ENCODE assay signal across 9 mouse cellular contexts in the genomic region with DNA sequence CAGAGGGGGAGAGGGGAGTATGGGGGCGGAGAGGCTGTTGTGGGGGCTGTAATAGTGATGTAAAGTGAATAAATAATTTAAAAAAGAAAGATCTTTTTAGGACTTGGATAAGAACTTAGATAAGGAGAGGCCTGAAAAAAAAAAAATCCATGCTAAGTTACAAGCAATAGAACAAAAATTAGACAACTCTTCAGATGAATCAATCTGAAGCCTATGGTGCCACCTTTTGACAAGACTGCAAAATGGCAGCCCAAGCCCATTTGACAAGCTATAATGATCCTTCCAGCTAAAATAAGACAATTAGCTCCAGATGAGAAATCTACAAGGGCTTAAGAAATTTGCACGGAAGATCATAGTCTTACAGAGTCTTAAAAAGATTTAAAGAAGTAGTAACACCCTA. TPM values are rescaled to one million over a fixed set of nuclear protein-coding genes. Genes with fewer than 3 reads are reported as not detected.
DNase-seq lines count a peak whose midpoint lies in the region; ATAC-seq lines count a peak whose summit lies in the region.
"Had no signal": no experiment of that assay in that cellular context is flagged by ENCODE, and none has a peak within 500 bp of the region (broad histone marks: within the 10 kb centered on the region; RNA-seq: fewer than 3 reads in every experiment).

No protein-coding gene starts in this region.

- no peak overlapping the region for H3K9ac ChIP-seq in hindbrain, embryonic 11.5 days (ENCODE audit: low read depth, low read length)
- no peak overlapping the region for H3K9ac ChIP-seq in hindbrain, embryonic 16.5 days (ENCODE audit: low read depth, low read length)
- no peak overlapping the region for H3K9ac ChIP-seq in forebrain, embryonic 16.5 days (replicated peaks; ENCODE audit: low read depth, low read length)
- H3K9ac ChIP-seq: limb, embryonic 12.5 days had no signal

- H3K4me2 ChIP-seq in hindbrain, embryonic 11.5 days (replicated peaks; ENCODE audit: low read depth, low read length), result no peak overlapping the region
- H3K4me2 ChIP-seq in hindbrain, embryonic 16.5 days (ENCODE audit: low read length), result no peak overlapping the region
- no peak overlapping the region for H3K4me2 ChIP-seq in forebrain, embryonic 16.5 days (ENCODE audit: low read length)
- H3K4me2 ChIP-seq: limb, embryonic 12.5 days had no signal

- no peak overlapping the region for H3K4me3 ChIP-seq in hindbrain, embryonic 11.5 days (ENCODE audit: low read depth, low read length)
- H3K4me3 ChIP-seq in hindbrain, embryonic 16.5 days (ENCODE audit: low read length), result no peak overlapping the region
- H3K4me3 ChIP-seq in forebrain, embryonic 16.5 days (replicated peaks; ENCODE audit: low read length), result no peak overlapping the region
- H3K4me3 ChIP-seq: limb, embryonic 12.5 days had no signal

- no peaks in the 10 kb centered on the region for H3K27me3 ChIP-seq in hindbrain, embryonic 11.5 days (ENCODE audit: control insufficient read depth, insufficient read depth, low read length)
- no peaks in the 10 kb centered on the region for H3K27me3 ChIP-seq in hindbrain, embryonic 16.5 days (replicated peaks; ENCODE audit: control insufficient read depth, insufficient read depth, low read length)
- no peaks in the 10 kb centered on the region for H3K27me3 ChIP-seq in forebrain, embryonic 16.5 days (replicated peaks; ENCODE audit: control insufficient read depth, insufficient read depth, low read length)
- H3K27me3 ChIP-seq: limb, embryonic 12.5 days had no signal

- no peaks in the 10 kb centered on the region for H3K4me1 ChIP-seq in hindbrain, embryonic 11.5 days (replicated peaks; ENCODE audit: control insufficient read depth, insufficient read depth, low read length)
- no peaks in the 10 kb centered on the region for H3K4me1 ChIP-seq in hindbrain, embryonic 16.5 days (ENCODE audit: control insufficient read depth, insufficient read depth, low read depth, low read length)
- H3K4me1 ChIP-seq in forebrain, embryonic 16.5 days (replicated peaks; ENCODE audit: control insufficient read depth, insufficient read depth, low read length), result no peaks in the 10 kb centered on the region
- H3K4me1 ChIP-seq: limb, embryonic 12.5 days had no signal

- H3K9me3 ChIP-seq in hindbrain, embryonic 11.5 days (ENCODE audit: control insufficient read depth, low read length), result no peaks in the 10 kb centered on the region
- H3K9me3 ChIP-seq in hindbrain, embryonic 16.5 days (ENCODE audit: control insufficient read depth, low read length), result no peaks in the 10 kb centered on the region
- H3K9me3 ChIP-seq in forebrain, embryonic 16.5 days (ENCODE audit: control insufficient read depth, low read length), result no peaks in the 10 kb centered on the region
- H3K9me3 ChIP-seq: limb, embryonic 12.5 days had no signal

- DNase-seq in hindbrain, embryonic 11.5 days (ENCODE audit: low spot score), result peak; percentile 2
- peak; percentile 59 for DNase-seq in 3T3-L1 (ENCODE audit: low read depth, low spot score)
- DNase-seq in B cell, adult 2 months, result peak; percentile 26 to 41
- DNase-seq in layer of hippocampus, postnatal 10 days (ENCODE audit: low spot score in 2 of 2), result peak; percentile 19 to 39
- no peak for DNase-seq in spleen, postnatal 4 days (ENCODE audit: low spot score in 2 of 2)

- no peak overlapping the region for H3K27ac ChIP-seq in hindbrain, embryonic 11.5 days (ENCODE audit: low read depth, low read length)
- H3K27ac ChIP-seq in hindbrain, embryonic 16.5 days (ENCODE audit: low read depth, low read length), result no peak overlapping the region
- H3K27ac ChIP-seq in forebrain, embryonic 16.5 days (ENCODE audit: low read length), result no peak overlapping the region
- H3K27ac ChIP-seq: limb, embryonic 12.5 days had no signal

- 80% methylated on average over 2 of the region's 2 CpGs for WGBS in hindbrain, embryonic 11.5 days
- WGBS in hindbrain, embryonic 16.5 days, result 84% methylated on average over 2 of the region's 2 CpGs
- 74% methylated on average over 2 of the region's 2 CpGs for WGBS in forebrain, embryonic 16.5 days

- ATAC-seq in hindbrain, embryonic 11.5 days (ENCODE audit: low FRiP score), result no peak
- ATAC-seq in hindbrain, embryonic 16.5 days, result no peak
- no peak for ATAC-seq in forebrain, embryonic 16.5 days

- H3K36me3 ChIP-seq in hindbrain, embryonic 11.5 days (ENCODE audit: control insufficient read depth, insufficient read depth, low read length), result no peaks in the 10 kb centered on the region
- no peaks in the 10 kb centered on the region for H3K36me3 ChIP-seq in hindbrain, embryonic 16.5 days (ENCODE audit: control insufficient read depth, insufficient read depth, low read length)
- H3K36me3 ChIP-seq in forebrain, embryonic 16.5 days (ENCODE audit: control insufficient read depth, insufficient read depth), result no peaks in the 10 kb centered on the region
- H3K36me3 ChIP-seq: limb, embryonic 12.5 days had no signal

RNA-seq across cellular contexts. Expression of gene Lrrc37a, which starts 51.6 kb away (rescaled TPM):
- polyA plus RNA-seq in hindbrain, embryonic 11.5 days (2014; fragmentation: Nextera tagmentation; extraction: Ambion mirVana), result not detected in 2 replicates
- 0.01 TPM in 1 of 2 replicates, not detected in the other for polyA plus RNA-seq in hindbrain, embryonic 16.5 days (2015; fragmentation: Nextera tagmentation; extraction: Ambion mirVana)
- not detected for total RNA-seq in layer of hippocampus, postnatal 10 days (2021)
- not detected in 2 replicates for polyA plus RNA-seq in forebrain, embryonic 16.5 days (2015; fragmentation: Nextera tagmentation; extraction: Ambion mirVana)
- polyA plus RNA-seq: limb, embryonic 12.5 days; neural tube, embryonic 14.5 days had no signal

Comparison
In these comparisons a context has a peak if more than half of its experiments do, and no peak if none do; other contexts are left out.
1. DNase-seq: peak in hindbrain, embryonic 11.5 days (single experiment), 3T3-L1 (single experiment), B cell, adult 2 months (2 of 2) and layer of hippocampus, postnatal 10 days (2 of 2); none in spleen, postnatal 4 days (0 of 2).